Mouse (Mus musculus): Measurements from ENCODE around the gene Arpc5l.
A peak's percentile ranks its signal among the peaks of the same experiment; 100 is the strongest.

Arpc5l gene

GRCm38 (mm10) chr2:39004880-39005435, at the start of gene Arpc5l:
Gene Arpc5l (plus strand): TSS chr2:39005348.
- DNase-seq: peak; percentile 92

- no peak for DNase-seq
Measured at GRCm38 (mm10) chr2:38956062-38956461, 49.1 kb upstream of the Arpc5l start.

DNA sequence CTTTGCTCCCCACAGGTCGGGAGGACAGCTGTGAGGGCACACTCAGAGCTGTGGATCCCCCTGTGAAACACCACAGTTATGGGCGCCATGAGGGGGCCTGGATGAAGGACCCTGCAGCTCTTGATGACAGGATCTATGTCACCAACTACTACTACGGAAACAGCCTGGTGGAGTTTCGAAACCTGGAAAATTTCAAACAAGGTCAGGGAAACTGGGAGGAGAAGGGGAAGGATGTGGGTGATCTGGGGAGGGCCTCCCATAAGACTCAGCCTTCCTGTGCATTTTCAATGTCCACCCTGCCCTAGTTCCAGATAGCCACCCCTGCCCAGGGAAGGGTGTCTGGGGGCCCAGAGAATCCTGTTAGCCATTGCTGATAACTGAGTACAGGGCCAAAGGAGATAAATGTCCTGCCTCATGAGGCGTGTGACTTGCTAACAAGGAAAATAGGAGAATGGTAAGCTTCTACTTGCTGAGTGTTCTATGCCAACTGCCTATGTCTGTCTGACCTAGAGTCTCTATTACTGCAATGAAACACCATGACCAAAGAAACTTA, 47.4 kb upstream of the Arpc5l start:
- DNase-seq: no peak

DNA sequence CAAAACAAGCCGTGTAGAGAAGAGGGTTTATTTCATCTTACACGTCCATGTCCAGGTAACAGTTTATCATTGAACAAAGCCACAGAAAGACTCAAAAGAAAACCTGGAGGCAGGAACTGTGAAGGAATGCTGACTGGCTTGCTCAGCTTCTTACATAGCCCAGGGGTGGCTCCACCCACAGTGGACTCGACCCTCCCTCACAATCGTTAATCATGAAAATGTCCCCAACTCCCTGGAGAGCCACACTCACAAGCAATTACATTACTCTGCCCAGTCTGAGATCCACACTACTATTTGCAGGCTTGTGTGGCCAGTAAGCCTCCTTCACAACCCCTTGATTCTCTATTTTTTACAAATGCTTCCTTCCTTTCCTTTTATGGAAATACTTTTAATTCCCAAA, 41.0 kb upstream of the Arpc5l start:
- no peak for DNase-seq

DNA sequence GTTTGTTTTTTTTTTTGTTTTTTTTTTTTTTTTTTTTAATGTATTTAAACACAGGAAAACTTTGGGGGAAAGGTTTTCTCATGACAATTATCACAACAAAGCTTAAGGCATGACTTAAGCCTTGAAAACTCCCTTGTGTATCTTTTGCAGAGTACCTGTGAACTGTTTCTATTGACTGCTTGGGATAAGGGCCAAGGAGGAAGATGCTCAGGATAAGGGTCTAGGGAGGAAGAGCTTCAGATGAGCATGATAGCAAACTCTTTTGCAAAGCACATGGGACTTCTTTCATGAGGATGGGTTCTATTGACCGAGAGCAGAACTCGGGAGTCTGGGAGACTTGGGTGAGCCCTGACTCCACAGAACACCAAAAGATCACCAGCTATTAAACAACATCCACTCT, 35.5 kb upstream of the Arpc5l start:
- no peak for DNase-seq

GRCm38 (mm10) chr2:38970057-38970456, 35.1 kb upstream of the Arpc5l start:
- no peak for DNase-seq

GRCm38 (mm10) chr2:38973223-38973622, 31.9 kb upstream of the Arpc5l start:
- no peak for DNase-seq

- no peak for DNase-seq
Measured at GRCm38 (mm10) chr2:38973701-38974100, 31.4 kb upstream of the Arpc5l start.

DNA sequence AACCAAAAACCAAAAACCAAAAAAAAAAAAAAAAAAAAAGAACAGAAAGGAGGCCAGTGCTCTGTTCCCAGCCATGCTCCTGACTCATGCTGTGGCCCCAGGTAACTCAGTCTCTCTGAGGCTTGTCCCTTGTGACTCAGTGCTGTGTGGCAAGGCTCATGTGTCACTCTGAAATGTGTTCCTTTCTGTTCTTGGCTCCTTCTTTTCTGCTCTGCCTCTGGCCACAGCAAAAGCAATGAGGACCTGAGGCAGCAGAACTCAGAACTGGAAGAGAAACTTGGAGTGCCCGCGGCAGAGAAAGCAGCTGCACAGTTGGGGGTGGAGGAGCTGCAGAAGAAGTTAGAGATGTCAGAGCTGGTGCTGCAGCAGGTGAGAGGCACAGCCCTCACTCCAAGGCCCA, 31.0 kb upstream of the Arpc5l start:
- no peak for DNase-seq

GRCm38 (mm10) chr2:38975181-38975580, 30.0 kb upstream of the Arpc5l start:
- DNase-seq: no peak

- DNase-seq: no peak
Measured at GRCm38 (mm10) chr2:38975941-38976805, 29.0 kb upstream of the Arpc5l start.

- no peak for DNase-seq
Measured at GRCm38 (mm10) chr2:38977837-38978236, 27.3 kb upstream of the Arpc5l start.

DNA sequence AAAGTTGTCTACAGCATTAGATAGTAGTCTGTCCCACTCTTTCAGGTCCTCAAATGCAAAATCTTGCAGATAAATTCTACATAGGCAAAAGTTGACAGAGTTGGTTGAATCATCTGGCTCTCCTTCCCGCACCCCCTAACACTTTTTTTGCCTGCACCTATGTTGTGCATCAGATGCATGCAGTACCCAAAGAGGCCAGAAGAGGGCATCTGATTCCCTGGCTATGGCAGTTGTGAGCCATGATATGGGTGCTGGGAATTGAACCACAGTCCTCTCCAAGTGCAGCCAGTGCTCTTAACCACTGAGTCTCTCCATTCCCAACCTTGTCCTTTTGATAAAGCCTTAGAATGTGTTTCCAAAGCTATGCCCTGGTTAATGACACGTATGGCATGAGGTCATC, 21.7 kb upstream of the Arpc5l start:
- no peak for DNase-seq

GRCm38 (mm10) chr2:38986580-38986979, 18.6 kb upstream of the Arpc5l start:
- DNase-seq: no peak

GRCm38 (mm10) chr2:38987371-38987770, 17.8 kb upstream of the Arpc5l start:
- no peak for DNase-seq

DNA sequence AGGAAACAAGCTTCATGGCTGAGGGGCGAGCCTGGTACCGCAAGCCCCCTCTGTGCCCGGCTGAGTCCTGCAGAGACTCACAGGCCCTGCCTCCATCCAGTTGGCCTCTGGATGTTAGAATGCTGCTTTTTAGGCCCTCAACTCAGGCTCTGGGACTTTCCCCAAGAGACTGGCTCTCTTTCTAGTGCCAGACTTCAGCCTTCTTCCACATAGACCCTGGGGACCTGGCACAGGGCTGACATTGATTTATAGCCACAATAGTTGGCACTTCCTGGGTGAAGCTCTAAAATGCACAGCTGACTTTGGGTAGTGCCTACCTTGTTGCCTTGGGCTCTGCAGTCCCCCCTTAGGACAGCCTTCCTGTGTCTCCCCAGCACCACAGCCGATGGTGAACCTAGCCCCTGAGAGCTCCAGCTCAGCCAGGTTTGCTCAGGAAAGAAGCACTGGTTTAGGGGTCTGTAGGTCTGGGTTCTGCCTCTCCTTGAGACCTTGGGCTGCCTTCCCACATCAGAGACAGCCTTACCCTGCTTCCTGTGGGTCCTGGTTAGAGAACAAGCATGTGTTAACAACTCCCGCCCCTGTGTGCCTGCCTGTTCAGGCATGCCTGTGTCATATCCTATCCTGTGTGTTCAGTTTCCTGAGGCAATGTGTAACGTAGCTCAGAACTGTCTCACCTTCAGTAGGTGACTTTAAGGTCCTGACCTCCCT, 17.2 kb upstream of the Arpc5l start:
- no peak for DNase-seq

DNA sequence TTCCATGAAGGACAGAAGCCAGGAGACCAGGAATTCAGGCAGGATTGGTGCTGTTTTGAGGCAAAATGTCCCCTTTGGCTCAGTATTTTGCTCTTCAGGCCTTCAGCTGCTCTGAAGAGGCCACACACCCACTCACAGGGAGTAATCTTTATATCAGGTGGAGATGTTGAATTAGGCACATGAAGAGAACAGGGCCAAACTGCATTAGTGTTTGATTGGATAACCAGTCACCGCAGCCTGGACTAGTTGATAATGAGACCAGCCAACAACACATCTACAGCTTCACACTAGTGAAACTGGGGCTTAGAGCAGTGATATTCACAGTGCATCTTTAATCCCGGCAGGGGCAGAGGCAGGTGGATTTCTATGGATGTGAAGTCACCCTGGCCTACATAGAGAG, 16.2 kb upstream of the Arpc5l start:
- no peak for DNase-seq

DNA sequence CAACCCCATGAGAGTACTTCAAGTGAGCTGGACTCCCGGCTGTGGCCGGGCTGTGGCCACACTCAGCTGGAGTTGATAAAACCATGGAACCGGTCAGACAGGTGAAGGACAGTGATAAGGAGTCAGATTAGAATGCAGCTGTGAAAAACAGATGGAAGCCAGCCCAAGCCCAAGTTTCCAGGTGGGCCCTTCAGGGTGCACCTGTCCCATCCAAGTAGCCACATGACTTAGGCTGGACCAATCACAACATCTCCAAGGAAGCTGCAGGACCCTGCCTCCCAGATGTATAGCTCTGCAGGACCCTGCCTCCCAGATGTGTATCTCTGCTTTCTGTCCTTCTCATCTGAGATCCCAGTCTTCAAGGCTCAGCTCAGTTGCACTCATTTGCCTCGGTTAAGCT, 13.1 kb upstream of the Arpc5l start:
- no peak for DNase-seq

- no peak for DNase-seq
Measured at GRCm38 (mm10) chr2:38992452-38992851, 12.7 kb upstream of the Arpc5l start.

DNA sequence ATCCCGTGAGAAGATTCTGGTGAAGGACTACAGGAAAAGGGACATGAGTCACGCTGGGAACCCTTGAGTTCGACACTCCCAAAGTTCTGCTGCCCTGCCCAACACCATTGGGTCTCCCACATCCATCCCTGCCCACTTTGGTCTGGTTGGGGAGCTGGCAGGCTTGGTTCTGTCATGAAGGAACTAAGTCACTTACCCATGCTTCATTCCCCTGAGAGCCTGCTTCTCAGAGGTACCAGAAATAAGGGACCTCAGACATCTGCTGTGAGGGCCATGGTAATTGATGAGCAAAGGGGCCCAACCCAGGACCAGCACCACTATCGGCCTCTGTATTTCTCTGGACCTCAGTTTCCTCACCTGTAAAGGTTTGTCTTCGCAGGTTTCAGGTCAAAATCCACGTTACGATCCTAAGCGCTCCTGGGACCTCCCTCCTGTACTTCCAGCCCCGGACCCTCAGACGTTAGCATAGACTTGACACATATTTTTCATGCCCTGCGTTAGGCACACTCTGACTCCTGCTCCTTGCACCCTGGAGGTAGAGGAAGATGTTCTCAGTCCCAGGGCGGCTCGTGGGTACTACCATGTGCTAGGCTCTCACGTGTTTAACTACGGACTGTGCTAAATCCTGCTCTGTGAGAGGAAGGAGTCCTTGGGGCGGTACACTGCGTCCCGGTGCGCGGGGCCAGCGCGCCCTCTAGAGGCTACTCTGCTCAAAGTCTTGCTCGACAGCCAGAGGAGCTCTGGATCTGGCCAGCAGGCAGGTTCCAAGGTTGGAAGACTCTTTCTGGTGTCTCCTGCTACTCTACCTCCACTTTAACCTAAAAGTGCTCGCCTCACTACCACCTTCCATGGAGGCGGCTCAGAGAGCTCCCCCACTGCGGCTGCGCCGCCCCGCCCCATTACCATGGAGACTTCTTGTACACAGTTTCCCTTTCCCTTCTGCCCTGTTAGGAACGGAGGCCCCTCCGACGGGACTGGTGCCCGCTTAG, 7.5 kb upstream of the Arpc5l start, which contains the start of gene Wdr38:
Gene Wdr38 (plus strand): TSS at position 91 of the 989 bp plus-strand sequence.
- DNase-seq: peak; percentile 93

DNA sequence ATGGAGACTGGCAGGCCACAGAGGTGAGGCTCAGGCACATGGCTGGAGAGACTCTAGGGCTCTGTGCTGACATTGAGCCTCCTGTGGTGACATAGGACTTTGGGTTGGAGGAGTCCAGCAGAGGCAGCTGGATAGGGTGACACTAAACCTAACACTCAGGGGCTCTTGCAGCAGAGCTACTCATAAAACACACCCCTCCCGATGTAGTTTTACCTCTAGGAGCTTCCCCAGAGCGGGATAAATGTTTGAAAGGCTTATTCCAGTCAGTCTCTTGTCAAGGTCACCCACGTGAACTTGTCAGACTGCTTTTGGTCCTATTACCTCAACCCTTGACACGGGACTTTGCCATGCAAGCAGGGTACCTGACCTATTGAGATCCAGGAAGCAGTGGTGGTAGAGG, 5.8 kb upstream of the Arpc5l start:
- no peak for DNase-seq

GRCm38 (mm10) chr2:38999910-39000586, 5.1 kb upstream of the Arpc5l start:
- no peak for DNase-seq

All from B cell, adult 2 months (primary cell).